Mouse (Mus musculus) lung, postnatal 36 days (tissue): Measurements from ENCODE around the gene Dtx1.
A peak's percentile ranks its signal among the peaks of the same experiment; 100 is the strongest.

Experiments
- DNase-seq: peaks from one replicate; pipeline ENCODE4 v3.0.0; 2022; ENCODE audit warnings: mixed read lengths

Gene Dtx1

GRCm38 (mm10) chr5:120711827-120712226, at the start of gene Dtx1:
Dtx1 (minus strand) TSS chr5:120711927.
- no peak for DNase-seq

GRCm38 (mm10) chr5:120754215-120754614, 42.5 kb upstream of the Dtx1 start:
- no peak for DNase-seq

GRCm38 (mm10) chr5:120752786-120753185, 41.1 kb upstream of the Dtx1 start:
- DNase-seq: no peak

- DNase-seq: no peak
Observed at GRCm38 (mm10) chr5:120751206-120751605, 39.5 kb upstream of the Dtx1 start.

GRCm38 (mm10) chr5:120749688-120750087, 38.0 kb upstream of the Dtx1 start, which contains the start of gene Oas2:
Oas2 (minus strand) TSS chr5:120749853.
- DNase-seq: peak; percentile 28

GRCm38 (mm10) chr5:120746451-120746850, 34.7 kb upstream of the Dtx1 start:
- peak; percentile 74 for DNase-seq

- DNase-seq: peak; percentile 51
Observed at GRCm38 (mm10) chr5:120742125-120742524, 30.4 kb upstream of the Dtx1 start.

- no peak for DNase-seq
Observed at GRCm38 (mm10) chr5:120734380-120734990, 22.8 kb upstream of the Dtx1 start.

GRCm38 (mm10) chr5:120733696-120734095, 22.0 kb upstream of the Dtx1 start:
- no peak for DNase-seq

- DNase-seq: no peak
Observed at GRCm38 (mm10) chr5:120732740-120733139, 21.0 kb upstream of the Dtx1 start.

GRCm38 (mm10) chr5:120729319-120729718, 17.6 kb upstream of the Dtx1 start:
- DNase-seq: no peak

- no peak for DNase-seq
Observed at GRCm38 (mm10) chr5:120725811-120726455, 14.2 kb upstream of the Dtx1 start.

- DNase-seq: no peak
Observed at GRCm38 (mm10) chr5:120721005-120721404, 9.3 kb upstream of the Dtx1 start.

GRCm38 (mm10) chr5:120718600-120719378, 7.1 kb upstream of the Dtx1 start:
- no peak for DNase-seq

- no peak for DNase-seq
Observed at GRCm38 (mm10) chr5:120717136-120717535, 5.4 kb upstream of the Dtx1 start.

- peak; percentile 68 for DNase-seq
Observed at GRCm38 (mm10) chr5:120714314-120714713, 2.6 kb upstream of the Dtx1 start.

GRCm38 (mm10) chr5:120712721-120713120, 994 bp upstream of the Dtx1 start:
- no peak for DNase-seq

- peak; percentile 55 for DNase-seq
Observed at GRCm38 (mm10) chr5:120711416-120711815, 311 bp downstream of the Dtx1 start.

- DNase-seq: no peak
Observed at GRCm38 (mm10) chr5:120710826-120711248, 890 bp downstream of the Dtx1 start.

- DNase-seq: no peak
Observed at GRCm38 (mm10) chr5:120710161-120710825, 1.4 kb downstream of the Dtx1 start.

- DNase-seq: no peak
Observed at GRCm38 (mm10) chr5:120706976-120707375, 4.8 kb downstream of the Dtx1 start.

- DNase-seq: no peak
Observed at GRCm38 (mm10) chr5:120706541-120706940, 5.2 kb downstream of the Dtx1 start.

- DNase-seq: no peak
Observed at GRCm38 (mm10) chr5:120704421-120704820, 7.3 kb downstream of the Dtx1 start.
